Mouse (Mus musculus): Measurements from ENCODE around the gene Arrb1. TPM values are rescaled to one million over a fixed set of nuclear protein-coding genes. Genes with fewer than 3 reads are reported as not detected.

Gene Arrb1
- polyA plus RNA-seq, 1 experiment from 2014 or later: 3.6 TPM

DNA sequence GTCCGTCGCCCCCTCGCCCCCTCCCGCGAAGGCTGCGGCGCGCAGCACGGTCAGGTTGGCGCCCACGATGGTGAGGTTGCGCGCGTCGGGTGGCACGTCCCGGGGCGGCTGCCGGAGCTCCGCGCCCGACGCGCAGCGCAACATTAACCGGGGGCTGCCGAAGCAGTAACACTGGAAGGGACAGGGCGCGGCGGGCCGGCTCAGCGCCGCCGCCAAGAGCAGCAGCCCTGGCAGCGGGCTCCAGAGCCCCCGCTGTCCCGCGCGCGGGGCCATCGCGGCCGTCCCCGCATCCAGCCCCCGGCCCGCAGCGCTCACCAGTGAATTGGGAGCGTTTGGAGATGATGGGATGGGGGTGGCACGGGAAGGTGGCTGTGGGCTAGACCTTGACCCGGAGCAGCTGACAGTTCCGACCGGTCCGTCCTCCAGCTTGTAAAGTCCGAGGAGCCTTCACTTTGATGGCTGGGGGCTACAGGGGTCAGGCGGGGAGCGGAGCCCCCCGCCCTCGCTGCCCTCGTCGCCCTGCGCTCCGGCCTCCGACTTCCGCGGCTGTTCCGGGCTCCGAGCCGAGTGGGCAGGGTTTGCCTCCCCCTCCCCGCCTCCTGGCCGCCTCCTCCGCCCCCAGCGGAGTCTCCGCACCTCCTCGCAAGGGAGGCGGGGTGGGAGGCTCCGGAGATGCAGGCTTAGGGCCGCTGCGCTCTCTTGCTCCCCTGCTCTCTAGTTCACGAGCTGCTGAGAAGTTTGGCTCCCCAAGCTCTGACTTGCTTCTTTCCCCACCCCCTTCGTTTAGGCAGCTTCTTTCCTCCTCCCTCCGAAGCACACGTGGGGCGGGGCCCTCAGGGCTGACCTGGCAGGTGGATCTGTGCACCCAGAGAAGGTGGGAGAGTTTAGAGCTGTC is 91.4 kb downstream of the Arrb1 start, which contains the start of gene Tpbgl:
Tpbgl (minus strand) TSS at position 728 of the 895 bp plus-strand sequence.
- WGBS: 0% methylated on average over 77 of the region's 83 CpGs

DNA sequence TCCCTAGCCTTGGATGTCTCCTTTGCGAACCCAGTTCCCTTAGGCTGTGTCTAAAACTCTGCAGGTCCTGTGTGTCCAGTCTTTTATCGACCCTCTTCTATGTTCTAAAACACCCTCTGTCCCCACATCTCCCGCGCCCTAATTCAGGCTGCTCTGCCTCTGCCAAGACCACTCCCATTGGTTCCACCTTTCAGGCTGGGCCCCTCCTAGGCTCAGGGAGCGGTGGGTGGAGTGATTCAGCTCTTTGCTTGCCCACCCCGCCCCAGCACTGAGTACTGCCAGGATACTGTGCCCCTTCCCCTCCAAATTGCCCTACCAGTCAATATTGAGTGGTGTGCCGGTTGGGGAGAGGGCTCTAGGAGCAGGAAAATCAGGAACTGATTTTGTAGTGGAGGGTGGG is 92.1 kb downstream of the Arrb1 start:
- 4% methylated on average over 7 of the region's 7 CpGs for WGBS
- no peak overlapping the region for H3K27ac ChIP-seq (ENCODE audit: low read depth, low read length)
- no peaks in the 10 kb centered on the region for H3K9me3 ChIP-seq (ENCODE audit: control insufficient read depth, low read length)
- no peak overlapping the region for H3K4me3 ChIP-seq (ENCODE audit: low read length)
- H3K36me3 ChIP-seq (ENCODE audit: control insufficient read depth, insufficient read depth, low read length): no peaks in the 10 kb centered on the region
- no peak for ATAC-seq (ENCODE audit: low FRiP score, low TSS enrichment)
- peaks cover 49% of the 10 kb centered on the region for H3K27me3 ChIP-seq (ENCODE audit: control insufficient read depth, insufficient read depth, low read length)
- no peak overlapping the region for H3K4me2 ChIP-seq (replicated peaks; ENCODE audit: low read depth, low read length)
- no peak overlapping the region for H3K9ac ChIP-seq (ENCODE audit: low read depth, low read length)
- H3K4me1 ChIP-seq (ENCODE audit: control insufficient read depth, insufficient read depth, low read length): peaks cover 12% of the 10 kb centered on the region; the same call in 1 of the 2 replicates

More for the DNA sequence above, 91.4 kb downstream of the Arrb1 start, which contains the start of gene Tpbgl:
- Histone ChIP-seq H3K9ac (ENCODE audit: low read depth, low read length) (peak within 1 kb of the TSS; percentile 48), H3K27me3 (ENCODE audit: control insufficient read depth, insufficient read depth, low read length) (peaks cover 49% of the 10 kb centered on the region), H3K27ac (ENCODE audit: low read depth, low read length) (no peak within 1 kb of the TSS), H3K4me1 (ENCODE audit: control insufficient read depth, insufficient read depth, low read length) (peaks cover 15% of the 10 kb centered on the region; the same call in 1 of the 2 replicates), H3K4me3 (ENCODE audit: low read length) (peak within 1 kb of the TSS; percentile 42), H3K36me3 (ENCODE audit: control insufficient read depth, insufficient read depth, low read length) (no peaks in the 10 kb centered on the region), H3K4me2 (replicated peaks; ENCODE audit: low read depth, low read length) (peak within 1 kb of the TSS; percentile 86), H3K9me3 (ENCODE audit: control insufficient read depth, low read length) (no peaks in the 10 kb centered on the region)
- peak; percentile 25; the same call in 1 of the 2 replicates for ATAC-seq (ENCODE audit: low FRiP score, low TSS enrichment)

GRCm38 (mm10) chr7:99632286-99632685 is 97.0 kb downstream of the Arrb1 start:
- no peaks in the 10 kb centered on the region for H3K9me3 ChIP-seq (ENCODE audit: control insufficient read depth, low read length)
- H3K4me1 ChIP-seq (ENCODE audit: control insufficient read depth, insufficient read depth, low read length): no peaks in the 10 kb centered on the region
- no peak overlapping the region for H3K4me3 ChIP-seq (ENCODE audit: low read length)
- ATAC-seq (ENCODE audit: low FRiP score, low TSS enrichment): no peak
- no peak overlapping the region for H3K4me2 ChIP-seq (replicated peaks; ENCODE audit: low read depth, low read length)
- peaks cover 12% of the 10 kb centered on the region for H3K27me3 ChIP-seq (ENCODE audit: control insufficient read depth, insufficient read depth, low read length)
- 10% methylated on average over 6 of the region's 6 CpGs for WGBS
- no peak overlapping the region for H3K27ac ChIP-seq (ENCODE audit: low read depth, low read length)
- H3K9ac ChIP-seq (ENCODE audit: low read depth, low read length): no peak overlapping the region
- no peaks in the 10 kb centered on the region for H3K36me3 ChIP-seq (ENCODE audit: control insufficient read depth, insufficient read depth, low read length)

GRCm38 (mm10) chr7:99633966-99634665 is 98.8 kb downstream of the Arrb1 start:
- Histone ChIP-seq H3K4me2 (replicated peaks; ENCODE audit: low read depth, low read length) (no peak overlapping the region), H3K27me3 (ENCODE audit: control insufficient read depth, insufficient read depth, low read length) (no peaks in the 10 kb centered on the region), H3K27ac (ENCODE audit: low read depth, low read length) (no peak overlapping the region), H3K4me3 (ENCODE audit: low read length) (no peak overlapping the region), H3K4me1 (ENCODE audit: control insufficient read depth, insufficient read depth, low read length) (no peaks in the 10 kb centered on the region), H3K9ac (ENCODE audit: low read depth, low read length) (no peak overlapping the region), H3K9me3 (ENCODE audit: control insufficient read depth, low read length) (no peaks in the 10 kb centered on the region), H3K36me3 (ENCODE audit: control insufficient read depth, insufficient read depth, low read length) (no peaks in the 10 kb centered on the region)
- no peak for ATAC-seq (ENCODE audit: low FRiP score, low TSS enrichment)
- WGBS: 70% methylated on average over 8 of the region's 8 CpGs

GRCm38 (mm10) chr7:99641245-99641644 is 106.0 kb downstream of the Arrb1 start:
- Histone ChIP-seq H3K4me3 (ENCODE audit: low read length) (no peak overlapping the region), H3K9me3 (ENCODE audit: control insufficient read depth, low read length) (no peaks in the 10 kb centered on the region), H3K36me3 (ENCODE audit: control insufficient read depth, insufficient read depth, low read length) (no peaks in the 10 kb centered on the region), H3K4me2 (replicated peaks; ENCODE audit: low read depth, low read length) (no peak overlapping the region), H3K27ac (ENCODE audit: low read depth, low read length) (no peak overlapping the region), H3K4me1 (ENCODE audit: control insufficient read depth, insufficient read depth, low read length) (no peaks in the 10 kb centered on the region), H3K9ac (ENCODE audit: low read depth, low read length) (no peak overlapping the region), H3K27me3 (ENCODE audit: control insufficient read depth, insufficient read depth, low read length) (no peaks in the 10 kb centered on the region)
- 48% methylated on average over 4 of the region's 4 CpGs for WGBS
- no peak for ATAC-seq (ENCODE audit: low FRiP score, low TSS enrichment)

DNA sequence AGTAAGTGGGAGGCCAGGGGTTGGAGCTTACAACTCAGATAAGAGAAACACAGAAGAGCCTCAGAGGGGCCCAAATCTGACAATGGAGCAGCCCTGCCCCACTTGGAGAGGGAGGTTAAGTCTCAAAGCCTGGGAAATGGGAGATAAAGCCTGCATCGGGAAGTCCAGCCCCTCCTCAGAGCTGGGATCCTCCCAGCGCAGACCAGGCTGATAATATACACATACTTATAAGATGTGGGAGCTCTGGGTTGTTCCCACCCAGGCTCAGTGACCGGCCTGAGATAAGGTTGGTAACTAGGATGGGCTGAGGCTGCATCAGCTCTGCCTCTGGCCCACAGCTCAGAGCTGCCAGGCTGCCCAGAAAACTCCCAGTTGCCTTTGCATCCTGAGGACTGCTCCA is 106.8 kb downstream of the Arrb1 start:
- no peaks in the 10 kb centered on the region for H3K27me3 ChIP-seq (ENCODE audit: control insufficient read depth, insufficient read depth, low read length)
- H3K27ac ChIP-seq (ENCODE audit: low read depth, low read length): no peak overlapping the region
- no peak for ATAC-seq (ENCODE audit: low FRiP score, low TSS enrichment)
- no peaks in the 10 kb centered on the region for H3K4me1 ChIP-seq (ENCODE audit: control insufficient read depth, insufficient read depth, low read length)
- no peaks in the 10 kb centered on the region for H3K36me3 ChIP-seq (ENCODE audit: control insufficient read depth, insufficient read depth, low read length)
- H3K9ac ChIP-seq (ENCODE audit: low read depth, low read length): no peak overlapping the region
- H3K9me3 ChIP-seq (ENCODE audit: control insufficient read depth, low read length): no peaks in the 10 kb centered on the region
- WGBS: 62% methylated on average over 3 of the region's 3 CpGs
- no peak overlapping the region for H3K4me2 ChIP-seq (replicated peaks; ENCODE audit: low read depth, low read length)
- no peak overlapping the region for H3K4me3 ChIP-seq (ENCODE audit: low read length)

DNA sequence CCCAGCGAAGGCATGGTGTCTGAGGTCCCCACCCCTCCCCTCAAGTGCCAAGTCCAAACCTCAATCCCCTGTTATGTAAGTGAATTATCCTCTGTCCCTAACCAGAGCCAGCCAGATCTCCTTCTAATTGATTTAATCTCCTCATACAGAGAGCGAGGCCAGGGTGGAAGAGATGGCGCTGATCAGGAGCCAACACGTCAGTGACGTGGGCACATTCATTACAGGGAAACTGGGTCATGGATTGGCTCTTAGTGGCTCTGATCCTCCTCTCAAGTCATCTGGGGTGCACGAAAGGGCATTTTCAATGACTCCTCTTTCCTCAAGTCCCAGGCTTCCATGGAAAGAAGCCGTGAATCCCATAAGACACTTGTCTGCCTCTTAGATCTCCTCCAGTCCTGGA is 109.4 kb downstream of the Arrb1 start:
- no peaks in the 10 kb centered on the region for H3K27me3 ChIP-seq (ENCODE audit: control insufficient read depth, insufficient read depth, low read length)
- ATAC-seq (ENCODE audit: low FRiP score, low TSS enrichment): no peak
- no peak overlapping the region for H3K4me2 ChIP-seq (replicated peaks; ENCODE audit: low read depth, low read length)
- H3K9me3 ChIP-seq (ENCODE audit: control insufficient read depth, low read length): no peaks in the 10 kb centered on the region
- WGBS: 74% methylated on average over 7 of the region's 7 CpGs
- no peaks in the 10 kb centered on the region for H3K36me3 ChIP-seq (ENCODE audit: control insufficient read depth, insufficient read depth, low read length)
- no peaks in the 10 kb centered on the region for H3K4me1 ChIP-seq (ENCODE audit: control insufficient read depth, insufficient read depth, low read length)
- H3K27ac ChIP-seq (ENCODE audit: low read depth, low read length): no peak overlapping the region
- no peak overlapping the region for H3K9ac ChIP-seq (ENCODE audit: low read depth, low read length)
- no peak overlapping the region for H3K4me3 ChIP-seq (ENCODE audit: low read length)

DNA sequence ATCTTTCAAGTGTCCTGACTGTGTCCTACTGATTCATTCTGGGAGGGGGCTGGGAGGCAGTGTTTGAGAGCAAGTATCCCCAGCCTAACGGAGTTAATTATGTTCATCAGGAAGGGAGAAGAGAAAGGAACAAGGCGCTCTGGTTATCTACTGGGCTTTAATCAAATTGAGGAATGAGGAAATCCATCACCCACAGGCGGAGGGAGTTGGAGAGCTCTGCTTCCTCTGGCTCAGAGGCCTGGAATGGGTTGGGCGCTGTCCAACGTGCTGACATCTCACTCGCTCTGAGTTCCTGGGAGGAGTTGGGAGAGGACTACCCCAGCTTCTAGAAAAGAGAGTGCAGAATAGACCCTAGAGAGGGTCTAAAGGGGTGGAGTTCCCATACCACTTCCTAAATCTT is 113.4 kb downstream of the Arrb1 start:
- no peaks in the 10 kb centered on the region for H3K4me1 ChIP-seq (ENCODE audit: control insufficient read depth, insufficient read depth, low read length)
- no peak overlapping the region for H3K4me2 ChIP-seq (replicated peaks; ENCODE audit: low read depth, low read length)
- H3K9me3 ChIP-seq (ENCODE audit: control insufficient read depth, low read length): no peaks in the 10 kb centered on the region
- WGBS: 5% methylated on average over 6 of the region's 6 CpGs
- H3K27me3 ChIP-seq (ENCODE audit: control insufficient read depth, insufficient read depth, low read length): no peaks in the 10 kb centered on the region
- no peak overlapping the region for H3K27ac ChIP-seq (ENCODE audit: low read depth, low read length)
- ATAC-seq (ENCODE audit: low FRiP score, low TSS enrichment): no peak; the same call in 1 of the 2 replicates
- no peak overlapping the region for H3K9ac ChIP-seq (ENCODE audit: low read depth, low read length)
- H3K4me3 ChIP-seq (ENCODE audit: low read length): no peak overlapping the region
- H3K36me3 ChIP-seq (ENCODE audit: control insufficient read depth, insufficient read depth, low read length): no peaks in the 10 kb centered on the region

- Histone ChIP-seq H3K27me3 (ENCODE audit: control insufficient read depth, insufficient read depth, low read length) (no peaks in the 10 kb centered on the region), H3K4me2 (replicated peaks; ENCODE audit: low read depth, low read length) (no peak overlapping the region), H3K4me3 (ENCODE audit: low read length) (no peak overlapping the region), H3K9me3 (ENCODE audit: control insufficient read depth, low read length) (no peaks in the 10 kb centered on the region), H3K4me1 (ENCODE audit: control insufficient read depth, insufficient read depth, low read length) (no peaks in the 10 kb centered on the region), H3K9ac (ENCODE audit: low read depth, low read length) (no peak overlapping the region), H3K36me3 (ENCODE audit: control insufficient read depth, insufficient read depth, low read length) (no peaks in the 10 kb centered on the region), H3K27ac (ENCODE audit: low read depth, low read length) (no peak overlapping the region)
- no peak for ATAC-seq (ENCODE audit: low FRiP score, low TSS enrichment)
- 64% methylated on average over 4 of the region's 4 CpGs for WGBS
These were observed 114.3 kb downstream of the Arrb1 start for GRCm38 (mm10) chr7:99649585-99649984.

All from kidney, embryonic 14.5 days (tissue).